Mouse (Mus musculus) spleen, postnatal 14 days (tissue): Measurements from ENCODE around the gene Slc25a42.
A peak's percentile ranks its signal among the peaks of the same experiment; 100 is the strongest.
"Not testable (repeated sequence)": the region's sequence is repeated elsewhere in the genome, so short reads cannot be mapped to it uniquely, and the experiment has no call there.

Source experiments
- DNase-seq, 2 experiments: peaks; one replicate each; pipeline ENCODE4 v3.0.0; 2021 to 2022; ENCODE audit warnings: low spot score in 2 of 2

The Slc25a42 gene

GRCm38 (mm10) chr8:70212112-70213055 is at the start of gene Slc25a42:
Gene Slc25a42, minus strand, starts transcription at chr8:70212305.
- DNase-seq: peak; percentile 87 to 90

DNA sequence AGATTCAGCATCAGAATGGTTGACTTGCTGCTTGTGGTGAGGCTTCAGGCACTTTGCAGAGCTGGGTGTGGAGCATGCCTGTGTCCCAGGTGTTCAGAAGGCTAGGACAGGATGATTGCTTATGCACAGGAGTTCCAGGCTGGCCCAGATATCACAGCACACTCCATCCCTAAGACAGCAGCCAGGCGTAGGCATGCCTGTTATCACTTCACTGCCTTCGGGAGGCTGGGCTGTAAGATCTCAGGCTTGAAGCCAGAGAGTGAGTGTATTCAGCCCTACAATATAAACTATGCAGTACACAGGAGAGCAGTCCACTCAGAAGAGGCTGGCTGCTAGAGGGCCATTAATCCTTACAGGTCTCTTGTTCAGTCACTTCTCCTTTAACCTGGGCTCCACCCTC is 46.9 kb upstream of the Slc25a42 start:
- DNase-seq: no peak

DNA sequence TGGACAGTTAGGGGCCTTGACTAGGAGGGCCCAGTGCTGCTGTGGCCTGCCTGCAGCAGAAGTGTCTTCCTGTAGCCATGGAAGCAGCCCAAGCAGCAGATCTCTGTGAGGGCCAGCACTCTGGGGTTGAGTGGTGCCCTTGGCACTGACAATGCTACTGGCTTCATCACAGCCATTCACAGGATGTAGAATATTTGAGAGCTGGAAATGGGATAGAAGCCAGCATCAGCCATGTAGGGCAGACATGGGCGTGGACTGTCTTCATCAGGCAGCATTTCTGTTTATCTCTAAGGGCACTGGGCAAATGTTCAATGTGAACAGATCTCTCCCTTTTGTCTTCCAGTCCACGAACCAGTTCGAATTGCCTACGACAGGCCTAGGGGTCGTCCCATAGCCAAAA is 46.5 kb upstream of the Slc25a42 start:
- no peak for DNase-seq

DNA sequence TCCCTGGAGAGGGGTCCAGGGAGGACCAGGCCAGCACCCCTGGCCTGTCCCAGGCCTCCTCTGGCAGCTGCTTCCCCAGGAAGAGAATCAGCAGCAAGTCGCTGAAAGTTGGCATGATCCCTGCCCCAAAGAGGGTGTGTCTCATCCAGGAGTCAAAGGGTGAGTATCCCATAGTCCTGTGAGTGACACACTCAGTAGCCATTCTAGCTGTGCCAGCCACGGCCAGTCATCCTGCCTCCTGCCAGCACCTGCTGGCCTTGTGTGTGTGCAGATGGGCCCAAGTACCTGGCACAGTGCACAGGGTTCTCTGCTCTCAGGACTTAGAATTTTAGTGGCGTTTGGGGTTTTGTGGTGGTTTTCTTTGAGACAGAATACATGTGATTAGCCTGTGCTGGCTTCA is 45.4 kb upstream of the Slc25a42 start:
- DNase-seq: no peak

- DNase-seq: no peak
These were observed 42.5 kb upstream of the Slc25a42 start for GRCm38 (mm10) chr8:70254628-70255027.

GRCm38 (mm10) chr8:70247841-70248240 is 35.7 kb upstream of the Slc25a42 start:
- no peak for DNase-seq

DNA sequence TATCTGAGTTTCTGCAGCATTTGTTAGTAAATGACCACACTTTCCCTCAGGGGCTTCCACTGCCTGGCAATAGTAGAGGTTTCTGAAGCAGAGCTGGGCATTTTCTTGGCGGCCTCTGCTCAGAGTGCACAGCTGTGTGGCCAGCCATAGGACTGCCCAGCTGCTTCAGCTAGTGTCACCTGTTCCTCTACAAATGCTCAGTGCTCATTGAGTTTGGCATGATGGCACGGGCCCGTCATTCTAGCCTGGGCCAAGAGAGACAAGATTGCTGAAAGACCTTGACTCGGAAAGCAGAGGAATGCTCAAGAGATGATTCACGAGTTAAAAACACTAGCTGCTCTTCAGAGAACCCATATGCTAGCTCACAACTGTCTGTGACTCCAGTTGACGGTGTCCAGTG is 34.5 kb upstream of the Slc25a42 start:
- DNase-seq: no peak

DNA sequence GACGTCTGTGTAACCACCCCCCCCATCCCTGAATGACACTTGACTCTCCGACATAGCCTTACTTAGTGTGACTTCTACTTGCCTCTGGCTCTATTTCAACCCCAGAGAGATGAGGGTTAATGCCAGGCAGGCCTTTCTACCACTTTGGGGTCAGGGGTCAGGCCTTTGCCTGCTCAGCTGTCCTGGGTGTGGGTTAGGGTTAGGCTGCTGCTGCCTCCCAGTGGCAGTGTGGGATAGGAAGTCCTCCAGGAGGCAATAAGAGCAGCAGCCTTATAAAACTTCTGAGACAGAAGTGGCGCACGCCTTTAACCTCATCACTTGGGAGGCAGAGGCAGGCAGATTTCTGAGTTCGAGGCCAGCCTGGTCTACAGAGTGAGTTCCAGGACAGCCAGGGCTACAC is 28.5 kb upstream of the Slc25a42 start:
- DNase-seq: no peak

- no peak for DNase-seq
These were observed 25.7 kb upstream of the Slc25a42 start for GRCm38 (mm10) chr8:70237842-70238241.

DNA sequence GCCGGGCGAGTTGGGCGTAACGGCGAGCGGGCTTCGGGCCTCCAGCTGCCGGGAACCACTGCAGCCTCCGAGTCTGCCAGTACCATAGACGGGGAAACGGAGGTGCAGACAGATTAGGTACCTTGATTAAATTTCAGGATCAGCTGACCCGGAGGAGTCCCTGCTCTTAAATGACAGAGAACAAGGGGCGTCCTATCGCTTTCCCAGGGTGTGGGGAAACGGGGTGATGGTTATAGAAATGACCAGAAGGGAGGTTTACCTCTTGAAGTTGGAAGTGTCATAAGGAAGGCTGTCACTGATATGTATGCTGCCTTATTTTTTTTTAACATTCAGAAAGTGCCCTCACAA is 22.6 kb upstream of the Slc25a42 start:
- no peak for DNase-seq

DNA sequence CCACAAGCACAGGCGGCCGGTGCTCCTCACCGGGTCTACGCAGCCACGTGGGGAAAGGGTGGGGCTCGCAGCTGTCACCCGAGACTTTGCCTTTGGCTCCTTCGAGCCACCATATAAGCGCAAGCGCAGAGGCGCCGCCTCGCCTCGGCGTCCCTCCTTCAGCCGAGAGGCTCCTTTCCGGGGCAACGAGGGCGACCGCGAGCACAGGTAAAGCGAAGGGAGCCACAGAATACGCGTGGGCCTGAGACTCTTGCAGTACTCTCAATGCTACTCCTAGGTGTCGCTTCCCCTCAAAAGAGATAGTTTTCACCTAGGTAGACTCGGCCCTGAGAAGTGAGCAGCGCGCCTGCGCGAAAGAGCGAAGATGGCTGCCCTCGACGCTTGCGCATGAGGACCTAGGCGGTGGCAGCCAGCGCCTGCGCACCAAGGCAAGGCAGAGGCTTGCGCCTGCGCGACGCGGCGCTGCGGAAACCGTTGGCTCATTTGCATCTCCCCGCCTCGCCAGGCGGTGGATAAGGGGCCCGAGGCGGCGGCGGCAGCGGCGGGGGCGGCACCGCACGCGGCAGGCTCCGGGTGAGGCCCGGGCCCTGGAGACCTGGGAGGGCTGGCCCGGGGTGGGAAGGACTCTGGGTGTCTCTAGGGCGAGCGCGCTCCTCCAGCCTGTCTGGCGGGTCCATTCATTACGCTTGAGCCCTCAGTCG is 22.1 kb upstream of the Slc25a42 start, which contains the start of the genes Sugp2 and Armc6:
Gene Sugp2 (plus strand): TSS at position 147 of the 701 bp plus-strand sequence.
Gene Armc6 (minus strand): TSS at position 387 of the 701 bp plus-strand sequence.
- peak; percentile 93 for DNase-seq

GRCm38 (mm10) chr8:70233606-70234005 is 21.5 kb upstream of the Slc25a42 start:
- DNase-seq: no peak

DNA sequence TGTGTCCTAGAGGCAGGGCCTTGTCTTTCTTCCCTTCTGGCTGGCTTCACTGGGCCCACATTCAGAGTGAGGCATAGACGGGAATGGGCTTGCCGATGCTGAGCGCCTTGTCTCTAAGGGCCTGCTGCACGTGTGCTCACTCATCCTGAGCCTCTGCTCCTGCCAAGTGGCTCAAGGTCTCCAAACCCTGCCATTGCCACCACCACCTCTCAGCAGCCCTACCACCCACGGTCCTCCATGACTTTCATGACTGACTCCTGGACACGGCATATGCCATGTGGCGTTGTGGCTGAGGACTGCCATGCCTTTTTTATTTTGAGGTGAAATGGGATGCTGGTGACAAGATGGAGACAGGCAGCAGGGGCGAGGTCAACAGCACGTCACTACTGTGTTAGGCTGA is 18.7 kb upstream of the Slc25a42 start:
- DNase-seq: no peak

DNA sequence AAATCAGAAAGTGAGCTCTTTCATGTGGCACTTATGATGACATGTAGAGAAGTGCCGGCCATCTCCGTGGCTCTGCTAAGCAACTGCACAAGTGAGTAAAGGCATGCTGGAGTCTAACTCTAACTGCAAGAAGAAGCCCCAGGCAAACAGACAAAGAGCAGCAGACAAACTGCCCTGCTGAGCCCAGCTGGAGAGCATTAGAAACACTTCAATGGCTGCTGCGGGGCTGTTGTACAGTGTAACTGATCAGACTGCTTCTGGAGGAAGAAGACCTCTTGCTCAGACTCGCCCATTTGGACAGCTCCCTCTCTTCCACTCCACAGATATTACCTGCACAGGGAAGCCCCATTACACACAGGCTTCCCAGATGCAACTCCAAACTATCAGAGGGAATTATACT is 15.9 kb upstream of the Slc25a42 start:
- DNase-seq: no peak

DNA sequence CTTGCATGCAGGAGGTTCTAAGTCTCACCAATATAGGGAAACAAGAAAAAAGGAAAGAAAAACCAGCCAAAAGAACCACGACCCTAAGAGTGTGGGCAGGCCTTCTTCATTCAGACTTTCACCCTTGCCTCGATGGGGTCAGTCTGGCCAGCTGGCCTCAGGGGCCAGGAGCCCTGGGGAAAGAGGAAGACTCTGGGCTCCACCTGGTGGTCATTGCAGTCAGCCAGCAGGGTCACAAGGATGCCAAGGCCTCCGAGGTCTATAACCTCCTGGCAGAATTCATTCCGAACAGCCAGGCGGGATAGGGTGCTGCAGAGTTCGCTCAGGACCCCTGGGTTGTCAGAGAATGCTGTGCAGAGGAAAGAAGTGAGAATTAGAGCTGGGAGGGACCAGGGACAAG is 11.2 kb upstream of the Slc25a42 start:
- no peak for DNase-seq

DNA sequence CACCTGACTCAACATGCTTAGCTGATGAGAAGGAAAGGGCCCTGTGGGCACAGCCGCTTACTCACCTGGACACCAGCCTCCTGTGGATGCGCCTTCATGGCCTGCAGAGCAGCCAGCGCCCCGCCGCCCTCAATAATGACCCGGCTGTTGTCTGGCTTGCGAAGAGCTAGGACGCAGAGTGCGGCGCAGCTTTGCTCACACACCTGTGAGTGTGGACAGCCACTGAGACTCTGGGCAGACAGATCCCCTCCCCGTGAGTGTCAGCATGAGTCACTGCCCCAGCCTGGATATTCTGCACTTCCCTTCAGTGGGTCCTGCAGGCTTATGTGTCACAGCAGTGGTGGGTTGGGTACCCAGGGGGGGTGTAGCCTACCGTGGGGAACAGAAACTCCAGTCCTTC is 9.9 kb upstream of the Slc25a42 start:
- DNase-seq: no peak

DNA sequence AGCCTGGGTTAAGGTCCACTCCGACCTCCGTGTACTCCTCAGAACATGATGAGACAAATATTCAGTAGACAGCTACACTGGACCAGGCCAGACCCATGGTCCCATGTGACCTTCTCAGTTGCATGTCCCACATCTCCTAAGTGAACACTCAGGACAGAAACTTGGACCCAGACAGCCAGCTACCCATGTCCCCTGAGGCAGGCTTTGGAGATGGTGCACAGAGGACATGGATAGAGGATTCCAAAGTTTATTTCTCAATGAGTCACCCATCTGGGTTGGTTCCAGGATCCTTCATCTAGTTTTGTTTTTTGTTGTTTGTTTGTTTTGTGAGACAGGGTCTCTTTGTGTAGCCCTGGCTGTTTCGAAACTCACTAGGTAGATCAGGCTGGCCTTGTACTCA is 8.8 kb upstream of the Slc25a42 start:
- DNase-seq: no peak

- no peak for DNase-seq
These were observed 8.2 kb upstream of the Slc25a42 start for GRCm38 (mm10) chr8:70220236-70220840.

DNA sequence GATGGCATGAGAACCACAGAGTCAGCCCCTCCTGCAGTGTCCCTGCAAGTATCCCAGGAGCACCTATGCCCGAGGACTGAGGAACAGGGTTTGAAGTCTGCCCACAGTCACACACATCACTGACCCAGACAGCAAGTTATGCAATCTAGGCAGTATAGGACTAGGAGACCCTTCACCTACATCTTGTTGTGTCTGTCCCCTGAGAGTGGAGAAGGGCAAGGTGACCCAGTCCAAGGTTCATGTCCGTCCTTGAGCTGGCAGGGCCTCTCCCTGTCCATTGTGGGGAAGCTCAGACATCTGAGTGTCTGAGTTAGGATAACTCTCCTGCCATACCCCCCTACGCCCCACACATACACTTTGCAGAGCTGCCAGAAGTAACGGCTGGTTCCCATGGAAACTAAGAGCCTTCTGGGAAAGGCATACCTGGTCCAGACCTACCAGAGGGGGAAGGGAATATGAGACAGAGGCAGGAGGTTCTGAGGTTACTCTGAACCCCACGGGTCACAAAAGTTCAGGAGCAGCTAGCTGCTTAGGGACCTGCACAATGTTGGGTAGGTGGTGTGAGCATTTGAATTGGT is 7.1 kb upstream of the Slc25a42 start:
- DNase-seq: no peak

DNA sequence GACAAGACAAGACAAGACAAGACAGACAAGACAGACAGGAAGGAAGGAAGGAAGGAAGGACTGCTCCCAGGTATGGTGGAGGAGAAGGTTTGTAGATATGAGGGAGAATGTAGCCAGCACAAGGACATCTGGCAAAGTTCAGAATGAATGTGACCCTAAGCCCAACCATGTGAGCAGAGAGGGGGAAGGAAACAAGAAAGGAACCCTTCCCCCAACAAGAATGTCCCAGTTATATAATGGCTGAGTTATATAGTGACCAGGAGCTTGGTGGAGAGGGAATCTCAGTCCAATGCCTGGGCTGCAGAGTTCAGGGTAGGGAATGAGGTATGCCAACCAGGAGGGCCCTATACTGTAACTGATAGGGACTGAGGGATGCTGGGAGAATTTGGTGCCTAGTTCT is 5.3 kb upstream of the Slc25a42 start:
- DNase-seq: no peak

GRCm38 (mm10) chr8:70216566-70216965 is 4.5 kb upstream of the Slc25a42 start:
- DNase-seq: no peak

DNA sequence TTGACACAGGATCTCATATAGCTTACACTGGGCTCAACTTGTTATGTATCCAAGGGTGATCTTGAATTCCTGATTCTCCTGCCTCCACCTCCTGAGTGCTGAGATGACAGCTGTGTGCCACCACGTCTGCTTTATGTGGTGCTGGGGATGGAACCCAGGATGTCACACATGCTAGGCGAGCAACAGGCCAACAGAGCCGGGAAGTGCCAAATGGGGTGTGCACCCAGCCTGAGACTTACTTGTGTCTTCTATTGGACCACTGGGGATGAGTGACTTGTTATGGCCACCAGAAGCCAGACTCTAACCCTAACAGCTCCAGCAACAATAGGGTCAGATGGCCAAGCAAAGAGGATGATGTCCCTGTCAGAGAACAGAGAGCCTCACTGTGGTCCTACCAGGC is 4.1 kb upstream of the Slc25a42 start:
- DNase-seq: not testable (repeated sequence)
